Mouse (Mus musculus): Measurements from ENCODE around the gene Slc18b1.

The Slc18b1 gene

GRCm38 (mm10) chr10:23795871-23796520, 790 bp upstream of the Slc18b1 start:
- no peaks in the 10 kb centered on the region for H3K36me3 ChIP-seq (ENCODE audit: control insufficient read depth, insufficient read depth, low read length, poor library complexity, severe bottlenecking)
- no peaks in the 10 kb centered on the region for H3K27me3 ChIP-seq (ENCODE audit: control insufficient read depth, insufficient read depth, low read length, poor library complexity, severe bottlenecking)
- no peak for DNase-seq (ENCODE audit: low read depth, low spot score)

DNA sequence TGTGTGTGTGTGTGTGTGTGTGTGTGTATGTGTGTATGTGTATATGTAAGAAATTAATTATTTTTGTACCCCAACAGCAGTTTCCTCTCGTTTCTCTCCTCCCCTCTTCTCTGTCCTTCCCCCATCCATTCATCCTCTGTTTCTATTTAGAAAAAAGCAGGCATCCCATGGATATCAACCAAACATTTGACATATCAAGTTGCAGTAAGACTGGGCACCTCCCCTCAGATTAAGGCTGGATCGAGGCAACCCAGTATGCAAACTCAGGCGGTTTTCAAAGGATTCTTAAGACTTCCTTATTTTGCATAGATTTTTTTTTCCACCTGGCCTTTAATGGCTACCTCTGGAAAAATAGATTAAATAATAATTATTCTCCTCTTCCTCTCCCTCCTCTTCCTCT, 820 bp downstream of the Slc18b1 start:
- H3K36me3 ChIP-seq (ENCODE audit: control insufficient read depth, insufficient read depth, low read length, poor library complexity, severe bottlenecking), result no peaks in the 10 kb centered on the region
- no peaks in the 10 kb centered on the region for H3K27me3 ChIP-seq (ENCODE audit: control insufficient read depth, insufficient read depth, low read length, poor library complexity, severe bottlenecking)
- no peak for DNase-seq (ENCODE audit: low read depth, low spot score)

DNA sequence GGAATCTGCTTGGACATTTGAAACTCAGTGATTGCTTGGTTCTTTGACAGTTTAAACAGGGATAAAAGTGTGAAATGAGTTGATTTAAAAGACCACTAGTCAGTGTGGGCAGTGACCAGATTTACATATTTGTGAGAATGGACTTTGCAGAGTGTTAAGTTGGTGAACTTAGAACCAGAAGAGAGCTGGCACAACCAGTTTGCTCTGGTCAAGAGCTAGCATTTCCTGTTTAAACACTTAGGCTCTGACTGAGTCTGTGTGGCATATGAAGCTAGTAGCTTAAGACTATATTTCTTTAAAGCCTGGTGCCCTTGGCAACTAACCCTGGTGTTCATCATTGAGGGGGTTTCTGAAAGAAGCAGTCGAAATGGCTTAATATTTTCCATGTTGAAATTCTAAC, 1.4 kb downstream of the Slc18b1 start:
- no peaks in the 10 kb centered on the region for H3K36me3 ChIP-seq (ENCODE audit: control insufficient read depth, insufficient read depth, low read length, poor library complexity, severe bottlenecking)
- no peak for DNase-seq (ENCODE audit: low read depth, low spot score)
- no peaks in the 10 kb centered on the region for H3K27me3 ChIP-seq (ENCODE audit: control insufficient read depth, insufficient read depth, low read length, poor library complexity, severe bottlenecking)

GRCm38 (mm10) chr10:23799933-23800332, 3.1 kb downstream of the Slc18b1 start:
- Histone ChIP-seq H3K27me3 (ENCODE audit: control insufficient read depth, insufficient read depth, low read length, poor library complexity, severe bottlenecking) (no peaks in the 10 kb centered on the region), H3K36me3 (ENCODE audit: control insufficient read depth, insufficient read depth, low read length, poor library complexity, severe bottlenecking) (no peaks in the 10 kb centered on the region)
- DNase-seq (ENCODE audit: low read depth, low spot score), result no peak

DNA sequence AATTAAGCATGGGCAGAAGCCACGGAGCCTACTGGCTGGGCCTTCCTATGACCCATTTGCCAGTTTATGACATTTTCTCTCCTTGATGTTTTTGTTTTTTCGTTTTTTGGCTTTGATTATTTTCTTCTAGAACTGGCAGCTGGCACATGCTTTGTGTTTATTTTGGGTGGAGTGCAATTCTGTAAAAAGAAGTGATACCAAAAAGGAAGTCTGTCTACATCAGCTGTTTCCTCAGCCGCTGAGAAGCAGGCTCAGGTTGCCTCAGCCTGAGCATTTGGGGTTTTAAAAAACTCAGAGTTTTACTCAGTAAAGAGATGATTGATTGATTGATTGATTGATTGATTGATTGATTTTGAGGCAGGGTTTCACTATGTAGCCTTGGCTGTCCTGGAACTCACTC, 6.1 kb downstream of the Slc18b1 start:
- no peaks in the 10 kb centered on the region for H3K27me3 ChIP-seq (ENCODE audit: control insufficient read depth, insufficient read depth, low read length, poor library complexity, severe bottlenecking)
- no peak for DNase-seq (ENCODE audit: low read depth, low spot score)
- H3K36me3 ChIP-seq (ENCODE audit: control insufficient read depth, insufficient read depth, low read length, poor library complexity, severe bottlenecking), result no peaks in the 10 kb centered on the region

GRCm38 (mm10) chr10:23804665-23805064, 7.9 kb downstream of the Slc18b1 start:
- no peak for DNase-seq (ENCODE audit: low read depth, low spot score)
- no peaks in the 10 kb centered on the region for H3K27me3 ChIP-seq (ENCODE audit: control insufficient read depth, insufficient read depth, low read length, poor library complexity, severe bottlenecking)

DNA sequence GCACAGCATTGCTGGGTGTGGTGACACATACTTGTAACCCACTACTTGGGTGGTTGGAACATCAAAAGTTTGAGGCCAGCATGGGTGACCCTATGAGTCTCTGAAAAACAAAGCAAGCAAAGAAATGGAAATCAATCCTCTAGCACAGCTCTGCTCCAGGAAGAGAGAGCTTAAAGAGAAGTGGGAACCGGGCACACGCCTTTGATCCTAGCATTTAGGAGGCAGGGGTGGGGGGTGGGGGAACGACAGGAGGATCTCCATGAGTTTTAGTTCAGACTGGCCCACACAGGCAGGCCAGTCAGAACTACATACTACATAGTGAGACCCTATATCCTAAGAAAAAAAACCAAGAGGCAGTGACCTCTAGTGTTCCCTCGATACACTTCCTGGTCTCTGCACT, 9.4 kb downstream of the Slc18b1 start:
- Histone ChIP-seq H3K36me3 (ENCODE audit: control insufficient read depth, insufficient read depth, low read length, poor library complexity, severe bottlenecking) (no peaks in the 10 kb centered on the region), H3K27me3 (ENCODE audit: control insufficient read depth, insufficient read depth, low read length, poor library complexity, severe bottlenecking) (no peaks in the 10 kb centered on the region)
- DNase-seq (ENCODE audit: low read depth, low spot score), result no peak

More at GRCm38 (mm10) chr10:23804665-23805064, 7.9 kb downstream of the Slc18b1 start:
- no peaks in the 10 kb centered on the region for H3K36me3 ChIP-seq (ENCODE audit: control insufficient read depth, insufficient read depth, low read length, poor library complexity, severe bottlenecking)

GRCm38 (mm10) chr10:23811635-23812437, 15.1 kb downstream of the Slc18b1 start:
- Histone ChIP-seq H3K36me3 (ENCODE audit: control insufficient read depth, insufficient read depth, low read length, poor library complexity, severe bottlenecking) (no peaks in the 10 kb centered on the region), H3K27me3 (ENCODE audit: control insufficient read depth, insufficient read depth, low read length, poor library complexity, severe bottlenecking) (no peaks in the 10 kb centered on the region)
- peak; percentile 84 for DNase-seq (ENCODE audit: low read depth, low spot score)

- DNase-seq (ENCODE audit: low read depth, low spot score), result no peak
- no peaks in the 10 kb centered on the region for H3K27me3 ChIP-seq (ENCODE audit: control insufficient read depth, insufficient read depth, low read length, poor library complexity, severe bottlenecking)
- H3K36me3 ChIP-seq (ENCODE audit: control insufficient read depth, insufficient read depth, low read length, poor library complexity, severe bottlenecking), result no peaks in the 10 kb centered on the region
Observed at GRCm38 (mm10) chr10:23812438-23812759, 15.6 kb downstream of the Slc18b1 start.

GRCm38 (mm10) chr10:23812852-23813766, 16.3 kb downstream of the Slc18b1 start:
- Histone ChIP-seq H3K27me3 (ENCODE audit: control insufficient read depth, insufficient read depth, low read length, poor library complexity, severe bottlenecking) (no peaks in the 10 kb centered on the region), H3K36me3 (ENCODE audit: control insufficient read depth, insufficient read depth, low read length, poor library complexity, severe bottlenecking) (no peaks in the 10 kb centered on the region)
- no peak for DNase-seq (ENCODE audit: low read depth, low spot score)

DNA sequence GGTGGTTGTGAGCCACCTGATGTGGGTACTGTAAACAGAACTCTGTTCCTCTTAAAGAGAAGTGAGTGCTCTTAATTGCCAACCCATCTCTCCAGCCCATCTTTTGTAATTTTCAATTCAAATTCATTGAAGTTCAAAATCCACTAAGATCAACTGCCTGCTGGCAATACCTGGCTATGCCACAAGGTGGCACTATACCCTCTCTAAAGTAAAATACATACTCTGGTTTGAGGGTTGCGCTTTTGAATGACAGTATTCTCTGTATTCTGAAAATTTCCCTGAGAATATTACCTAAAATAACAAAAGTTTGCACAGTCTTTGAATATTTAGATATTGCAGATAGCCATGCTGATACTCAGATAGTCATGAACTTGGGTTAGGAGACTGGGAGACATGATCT, 18.4 kb downstream of the Slc18b1 start:
- no peaks in the 10 kb centered on the region for H3K36me3 ChIP-seq (ENCODE audit: control insufficient read depth, insufficient read depth, low read length, poor library complexity, severe bottlenecking)
- DNase-seq (ENCODE audit: low read depth, low spot score), result peak; percentile 77
- H3K27me3 ChIP-seq (ENCODE audit: control insufficient read depth, insufficient read depth, low read length, poor library complexity, severe bottlenecking), result no peaks in the 10 kb centered on the region

DNA sequence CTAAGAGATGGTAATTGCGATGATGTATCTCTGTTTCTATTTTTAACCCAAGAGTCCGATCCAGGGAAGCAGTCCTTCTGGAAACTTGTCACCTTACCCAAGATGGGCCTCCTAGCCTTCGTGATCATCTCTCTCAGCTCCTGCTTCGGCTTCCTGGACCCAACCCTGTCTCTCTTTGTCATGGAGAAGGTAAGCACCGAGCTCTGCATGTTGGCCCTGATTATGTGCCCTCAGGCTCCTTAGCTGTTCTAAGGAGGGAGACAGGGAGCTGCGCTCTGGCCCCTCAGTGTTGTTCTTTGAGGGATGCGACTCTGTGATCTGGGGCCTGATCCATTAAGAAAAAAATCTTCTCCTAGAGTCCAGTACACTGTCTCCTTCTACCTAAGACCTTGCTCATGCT, 19.5 kb downstream of the Slc18b1 start:
- H3K27me3 ChIP-seq (ENCODE audit: control insufficient read depth, insufficient read depth, low read length, poor library complexity, severe bottlenecking), result no peaks in the 10 kb centered on the region
- DNase-seq (ENCODE audit: low read depth, low spot score), result no peak

GRCm38 (mm10) chr10:23826516-23826915, 29.7 kb downstream of the Slc18b1 start:
- no peak for DNase-seq (ENCODE audit: low read depth, low spot score)
- no peaks in the 10 kb centered on the region for H3K36me3 ChIP-seq (ENCODE audit: control insufficient read depth, insufficient read depth, low read length, poor library complexity, severe bottlenecking)
- H3K27me3 ChIP-seq (ENCODE audit: control insufficient read depth, insufficient read depth, low read length, poor library complexity, severe bottlenecking), result no peaks in the 10 kb centered on the region

More for the DNA sequence above, 19.5 kb downstream of the Slc18b1 start:
- no peaks in the 10 kb centered on the region for H3K36me3 ChIP-seq (ENCODE audit: control insufficient read depth, insufficient read depth, low read length, poor library complexity, severe bottlenecking)

DNA sequence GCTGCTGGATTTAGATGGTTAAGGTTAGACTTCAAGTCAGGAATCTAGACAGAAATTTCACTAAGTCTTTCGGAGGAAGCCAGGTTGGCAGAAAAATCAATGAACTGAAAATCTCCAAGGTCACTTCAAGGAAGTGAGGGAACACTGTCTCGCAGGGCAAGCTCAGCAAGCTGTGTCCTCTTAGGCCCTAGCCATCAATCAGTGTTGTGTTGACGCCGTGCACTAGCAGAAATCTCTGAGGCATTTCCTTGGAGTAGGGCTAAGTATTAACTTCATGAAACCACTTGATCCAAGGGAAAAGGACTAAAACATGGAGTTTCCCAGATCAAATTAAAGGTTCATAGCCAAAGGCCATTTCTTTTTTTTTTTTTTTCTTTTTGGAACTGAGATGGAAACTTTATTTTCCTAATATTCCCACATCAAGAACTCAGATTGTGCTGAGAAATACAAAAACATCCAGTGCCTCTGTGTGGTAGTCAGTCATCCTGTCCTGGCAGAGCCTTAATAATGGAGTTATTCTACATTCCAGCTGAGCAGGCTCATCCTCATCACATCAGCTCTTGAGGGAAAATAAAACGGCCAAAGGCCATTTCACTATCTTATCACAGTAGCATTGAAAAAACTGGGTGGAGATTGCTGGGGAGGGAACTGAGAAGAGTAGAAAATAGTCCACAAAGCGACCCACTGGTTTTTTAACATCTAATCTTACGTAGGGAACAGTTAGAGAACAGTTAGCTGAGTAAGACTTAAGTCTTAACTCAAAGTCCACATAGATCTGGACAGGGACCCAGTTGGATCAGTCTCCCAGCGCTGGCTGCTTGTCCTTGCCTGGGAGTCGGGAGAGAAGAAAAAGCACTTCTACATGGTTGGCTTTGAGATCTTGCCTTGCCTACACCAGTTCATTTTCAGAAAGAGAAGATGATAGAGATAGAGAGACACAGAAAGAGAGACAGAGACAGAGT, 39.5 kb downstream of the Slc18b1 start:
- DNase-seq (ENCODE audit: low read depth, low spot score), result no peak
- no peaks in the 10 kb centered on the region for H3K36me3 ChIP-seq (ENCODE audit: control insufficient read depth, insufficient read depth, low read length, poor library complexity, severe bottlenecking)
- no peaks in the 10 kb centered on the region for H3K27me3 ChIP-seq (ENCODE audit: control insufficient read depth, insufficient read depth, low read length, poor library complexity, severe bottlenecking)
